Mouse (Mus musculus) lung, adult 2 months (tissue): Measurements from ENCODE around the gene Tmcc2.

Experiments used
- CTCF ChIP-seq: fragments of 200-500 bp; IDR thresholded peaks from 2 replicates; pipeline ENCODE4 v1.5.1; 2011; ENCODE audit warnings: mild to moderate bottlenecking, low read length, control low read depth; ENCODE audit not compliant: insufficient read depth
- POLR2A ChIP-seq: fragments of 200-500 bp; IDR thresholded peaks from 2 replicates; pipeline ENCODE4 v1.6.1; 2011; ENCODE audit warnings: low read depth, mild to moderate bottlenecking, control low read depth, low read length, borderline replicate concordance; ENCODE audit errors: extremely low read depth

GRCm38 (mm10) chr1:132331283-132331682 is 59.8 kb downstream of the Tmcc2 start:
- no peak for TF ChIP-seq CTCF
- TF ChIP-seq POLR2A: no peak
